Mouse (Mus musculus) liver, embryonic 15.5 days (tissue): ENCODE results near the gene Egfr. TPM values are rescaled to one million over a fixed set of nuclear protein-coding genes. Genes with fewer than 3 reads are reported as not detected.

Source experiments
- ATAC-seq: fragments of 200-750 bp; cut with Nextera tagmentation; 2 replicates; pipeline ENCODE4 v1.8.0; 2017; ENCODE audit warnings: moderate number of reproducible peaks, mild to moderate bottlenecking, moderate library complexity; ENCODE audit not compliant: insufficient read depth
- H3K27ac ChIP-seq: fragments of 300-500 bp; sonication (generic); replicated peaks from 2 replicates; pipeline ENCODE4 v1.5.1; 2015; ENCODE audit warnings: mild to moderate bottlenecking, inconsistent platforms
- H3K27me3 ChIP-seq: fragments of 300-500 bp; sonication (generic); 2 replicates; pipeline ENCODE4 v1.6.1; 2015; ENCODE audit warnings: mild to moderate bottlenecking, inconsistent platforms
- H3K36me3 ChIP-seq: fragments of 300-500 bp; sonication (generic); replicated peaks from 2 replicates; pipeline ENCODE4 v1.6.1; 2015; ENCODE audit warnings: moderate library complexity, mild to moderate bottlenecking, inconsistent platforms
- H3K4me1 ChIP-seq: fragments of 300-500 bp; sonication (generic); replicated peaks from 2 replicates; pipeline ENCODE4 v1.6.1; 2015; ENCODE audit warnings: inconsistent platforms
- H3K4me2 ChIP-seq: fragments of 300-500 bp; sonication (generic); 2 replicates; pipeline ENCODE4 v1.6.1; 2015; ENCODE audit warnings: moderate library complexity, mild to moderate bottlenecking, inconsistent platforms
- H3K4me3 ChIP-seq: fragments of 300-500 bp; sonication (generic); replicated peaks from 2 replicates; pipeline ENCODE4 v1.5.1; 2015; ENCODE audit warnings: mild to moderate bottlenecking, inconsistent platforms
- H3K9ac ChIP-seq: fragments of 300-500 bp; sonication (generic); 2 replicates; pipeline ENCODE4 v1.6.1; 2015; ENCODE audit warnings: moderate library complexity, mild to moderate bottlenecking, inconsistent platforms
- H3K9me3 ChIP-seq: fragments of 300-500 bp; sonication (generic); replicated peaks from 2 replicates; pipeline ENCODE4 v1.6.1; 2016; ENCODE audit warnings: inconsistent platforms
- WGBS: fragments of 180-500 bp; shearing (Covaris S2); methylation state at CpG from one replicate; pipeline ENCODE4 v1.1.7; 2015; ENCODE audit warnings: mixed read lengths; ENCODE audit not compliant: insufficient replicate concordance; 5-methylcytosine and 5-hydroxymethylcytosine counted together
- polyA plus RNA-seq: library from polyadenylated mRNA; unstranded; fragments of >200 nt; fragmentation: Nextera tagmentation; extraction: Ambion mirVana; gene quantifications from 2 replicates; pipeline ENCODE4 v1.2.1, GENCODE M21; 2015

Gene Egfr
- polyA plus RNA-seq, 1 experiment from 2014 or later: 1.1 TPM

- no peak overlapping the region for H3K4me3 ChIP-seq
- ATAC-seq: no peak
- 55% methylated on average over 4 of the region's 4 CpGs for WGBS
- no peaks in the 10 kb centered on the region for H3K9me3 ChIP-seq
- H3K4me1 ChIP-seq: no peaks in the 10 kb centered on the region
- H3K27me3 ChIP-seq: no peaks in the 10 kb centered on the region
- no peak overlapping the region for H3K9ac ChIP-seq
- no peak overlapping the region for H3K27ac ChIP-seq
- no peak overlapping the region for H3K4me2 ChIP-seq
- no peaks in the 10 kb centered on the region for H3K36me3 ChIP-seq
Observed at GRCm38 (mm10) chr11:16941973-16942452, 190.0 kb downstream of the Egfr start.

- no peaks in the 10 kb centered on the region for H3K36me3 ChIP-seq
- H3K4me2 ChIP-seq: no peak overlapping the region
- H3K9ac ChIP-seq: no peak overlapping the region
- H3K4me1 ChIP-seq: no peaks in the 10 kb centered on the region
- H3K4me3 ChIP-seq: no peak overlapping the region
- H3K9me3 ChIP-seq: no peaks in the 10 kb centered on the region
- no peak for ATAC-seq
- no peaks in the 10 kb centered on the region for H3K27me3 ChIP-seq
- 58% methylated on average over 4 of the region's 4 CpGs for WGBS
- no peak overlapping the region for H3K27ac ChIP-seq
Observed at GRCm38 (mm10) chr11:16943016-16943415, 191.0 kb downstream of the Egfr start.

- 0 out of 2 replicates have a peak, but pooled peaks cover 2% of the 10 kb centered on the region for H3K36me3 ChIP-seq
- ATAC-seq: no peak
- H3K4me1 ChIP-seq: peaks cover 29% of the 10 kb centered on the region
- 14% methylated on average over 1 of the region's 1 CpGs for WGBS
- H3K27me3 ChIP-seq: no peaks in the 10 kb centered on the region
- no peak overlapping the region for H3K9ac ChIP-seq
- H3K9me3 ChIP-seq: no peaks in the 10 kb centered on the region
- no peak overlapping the region for H3K27ac ChIP-seq
- H3K4me3 ChIP-seq: 0 out of 2 replicates have a peak overlapping the region, but pooled peaks have one; percentile 12
- peak overlapping the region; percentile 1; the same call in 1 of the 2 replicates for H3K4me2 ChIP-seq
Observed at GRCm38 (mm10) chr11:16948756-16949155, 196.8 kb downstream of the Egfr start.

- Histone ChIP-seq H3K36me3 (0 out of 2 replicates have a peak, but pooled peaks cover 5% of the 10 kb centered on the region), H3K4me2 (peak overlapping the region; percentile 67), H3K27me3 (no peaks in the 10 kb centered on the region), H3K27ac (peak overlapping the region; percentile 58), H3K4me1 (peaks cover 33% of the 10 kb centered on the region), H3K9me3 (no peaks in the 10 kb centered on the region), H3K4me3 (peak overlapping the region; percentile 75), H3K9ac (peak overlapping the region; percentile 65)
- peak; percentile 13 for ATAC-seq
- WGBS: 23% methylated on average over 13 of the region's 13 CpGs
Observed at GRCm38 (mm10) chr11:16950226-16950975, 198.4 kb downstream of the Egfr start.

GRCm38 (mm10) chr11:16950976-16951760 lies 199.2 kb downstream of the Egfr start, which contains the start of gene Fbxo48:
Gene Fbxo48, plus strand, starts transcription at chr11:16951375.
- peak within 1 kb of the TSS; percentile 75 for H3K4me3 ChIP-seq
- H3K27me3 ChIP-seq: no peaks in the 10 kb centered on the region
- WGBS: under 1% methylated on average over 38 of the region's 38 CpGs
- H3K9me3 ChIP-seq: no peaks in the 10 kb centered on the region
- peak; percentile 99 for ATAC-seq
- H3K36me3 ChIP-seq: 0 out of 2 replicates have a peak, but pooled peaks cover 5% of the 10 kb centered on the region
- peaks cover 34% of the 10 kb centered on the region for H3K4me1 ChIP-seq
- peak within 1 kb of the TSS; percentile 77 for H3K27ac ChIP-seq
- H3K9ac ChIP-seq: peak within 1 kb of the TSS; percentile 84
- peak within 1 kb of the TSS; percentile 75 for H3K4me2 ChIP-seq

GRCm38 (mm10) chr11:16951761-16952010 lies 199.7 kb downstream of the Egfr start:
- Histone ChIP-seq H3K4me3 (peak overlapping the region; percentile 75), H3K27me3 (no peaks in the 10 kb centered on the region), H3K9ac (peak overlapping the region; percentile 84), H3K27ac (peak overlapping the region; percentile 77), H3K4me1 (peaks cover 34% of the 10 kb centered on the region), H3K36me3 (0 out of 2 replicates have a peak, but pooled peaks cover 5% of the 10 kb centered on the region), H3K4me2 (peak overlapping the region; percentile 75), H3K9me3 (no peaks in the 10 kb centered on the region)
- 2% methylated on average over 9 of the region's 9 CpGs for WGBS
- peak; percentile 19 for ATAC-seq

GRCm38 (mm10) chr11:16956115-16956862 lies 204.3 kb downstream of the Egfr start:
- no peak for ATAC-seq
- Histone ChIP-seq H3K27ac (no peak overlapping the region), H3K27me3 (no peaks in the 10 kb centered on the region), H3K4me1 (peaks cover 32% of the 10 kb centered on the region), H3K4me3 (no peak overlapping the region), H3K36me3 (0 out of 2 replicates have a peak, but pooled peaks cover 5% of the 10 kb centered on the region), H3K4me2 (no peak overlapping the region), H3K9ac (no peak overlapping the region), H3K9me3 (no peaks in the 10 kb centered on the region)
- 41% methylated on average over 6 of the region's 6 CpGs for WGBS

- Histone ChIP-seq H3K9me3 (no peaks in the 10 kb centered on the region), H3K4me1 (peaks cover 28% of the 10 kb centered on the region), H3K4me2 (no peak overlapping the region), H3K27ac (no peak overlapping the region), H3K4me3 (no peak overlapping the region), H3K9ac (no peak overlapping the region), H3K27me3 (no peaks in the 10 kb centered on the region), H3K36me3 (0 out of 2 replicates have a peak, but pooled peaks cover 5% of the 10 kb centered on the region)
- no peak for ATAC-seq
- WGBS: 69% methylated on average over 6 of the region's 6 CpGs
Observed at GRCm38 (mm10) chr11:16957030-16957429, 205.0 kb downstream of the Egfr start.

- Histone ChIP-seq H3K27me3 (no peaks in the 10 kb centered on the region), H3K27ac (no peak overlapping the region), H3K36me3 (0 out of 2 replicates have a peak, but pooled peaks cover 5% of the 10 kb centered on the region), H3K4me2 (no peak overlapping the region), H3K9ac (no peak overlapping the region), H3K4me3 (no peak overlapping the region), H3K9me3 (no peaks in the 10 kb centered on the region), H3K4me1 (peaks cover 19% of the 10 kb centered on the region)
- peak; percentile 88 for ATAC-seq
- WGBS: 22% methylated on average over 1 of the region's 1 CpGs
Observed at GRCm38 (mm10) chr11:16958520-16958919, 206.5 kb downstream of the Egfr start.
